Mouse (Mus musculus) lung, embryonic 14.5 days (tissue): ENCODE measurements around the gene Tmem169. TPM values are rescaled to one million over a fixed set of nuclear protein-coding genes. Genes with fewer than 3 reads are reported as not detected.

Source experiments
- ATAC-seq: fragments of 200-750 bp; cut with Nextera tagmentation; 2 replicates; pipeline ENCODE4 v1.8.0; 2017; ENCODE audit warnings: mild to moderate bottlenecking, moderate TSS enrichment, moderate library complexity; ENCODE audit not compliant: insufficient read depth
- DNase-seq: peaks from one replicate; pipeline ENCODE4 v3.0.0-alpha.2; 2015
- H3K27ac ChIP-seq: fragments of 300-500 bp; sonication (generic); 2 replicates; pipeline ENCODE4 v1.5.1; 2014; ENCODE audit warnings: low read depth, mild to moderate bottlenecking, moderate library complexity
- H3K27me3 ChIP-seq: fragments of 300-500 bp; sonication (generic); 2 replicates; pipeline ENCODE4 v1.6.1; 2014; ENCODE audit warnings: low read length, control low read depth; ENCODE audit not compliant: insufficient read depth
- H3K36me3 ChIP-seq: fragments of 300-500 bp; sonication (generic); 2 replicates; pipeline ENCODE4 v1.6.1; 2014; ENCODE audit warnings: control low read depth; ENCODE audit not compliant: insufficient read depth
- H3K4me1 ChIP-seq: fragments of 300-500 bp; sonication (generic); 2 replicates; pipeline ENCODE4 v1.6.1; 2014; ENCODE audit warnings: antibody characterized with exemption, control low read depth; ENCODE audit not compliant: insufficient read depth
- H3K4me2 ChIP-seq: fragments of 300-500 bp; sonication (generic); 2 replicates; pipeline ENCODE4 v1.6.1; 2014; ENCODE audit warnings: mild to moderate bottlenecking
- H3K4me3 ChIP-seq: fragments of 300-500 bp; sonication (generic); 2 replicates; pipeline ENCODE4 v1.5.1; 2014; ENCODE audit warnings: low read depth, low read length
- H3K9ac ChIP-seq: fragments of 300-500 bp; sonication (generic); 2 replicates; pipeline ENCODE4 v1.6.1; 2014
- H3K9me3 ChIP-seq: fragments of 300-500 bp; sonication (generic); 2 replicates; pipeline ENCODE4 v1.6.1; 2016; ENCODE audit warnings: low read depth, low read length, control low read depth
- CTCF ChIP-seq: IDR thresholded peaks from 2 replicates; pipeline ENCODE4 v1.5.1; 2016; ENCODE audit warnings: antibody characterized with exemption, low read depth
- WGBS: fragments of 180-500 bp; shearing (Covaris S2); extraction: QIAGEN DNeasy Blood & Tissue Kit; methylation state at CpG from one replicate; pipeline ENCODE4 v1.1.7; 2014; 5-methylcytosine and 5-hydroxymethylcytosine counted together
- polyA plus RNA-seq: library from polyadenylated mRNA; unstranded; fragments of >200 nt; fragmentation: Nextera tagmentation; extraction: Ambion mirVana; gene quantifications from 2 replicates; pipeline ENCODE4 v1.2.1, GENCODE M21; 2014

Gene Tmem169
- polyA plus RNA-seq, 1 experiment from 2014 or later, result 2.3 TPM

- 3% methylated on average over 15 of the region's 15 CpGs for WGBS
- peak overlapping the region; percentile 39 for H3K4me3 ChIP-seq
- DNase-seq, result peak; percentile 90
- TF ChIP-seq CTCF, result peak; percentile 37; the same call in 1 of the 2 replicates
- H3K36me3 ChIP-seq, result no peaks in the 10 kb centered on the region
- peak overlapping the region; percentile 64 for H3K9ac ChIP-seq
- H3K4me2 ChIP-seq, result peak overlapping the region; percentile 65
- H3K27ac ChIP-seq, result peak overlapping the region; percentile 79
- no peaks in the 10 kb centered on the region for H3K9me3 ChIP-seq
- 0 out of 2 replicates have a peak, but pooled peaks cover 6% of the 10 kb centered on the region for H3K4me1 ChIP-seq
- no peaks in the 10 kb centered on the region for H3K27me3 ChIP-seq
- ATAC-seq, result peak; percentile 92
Observed at GRCm38 (mm10) chr1:72255062-72255853, 28.9 kb upstream of the Tmem169 start.

GRCm38 (mm10) chr1:72255854-72256175 lies 28.4 kb upstream of the Tmem169 start:
- 32% methylated on average over 11 of the region's 11 CpGs for WGBS
- DNase-seq (peak; percentile 46), ATAC-seq (no peak)
- Histone ChIP-seq H3K27ac (peak overlapping the region; percentile 79), H3K27me3 (no peaks in the 10 kb centered on the region), H3K4me3 (0 out of 2 replicates have a peak overlapping the region, but pooled peaks have one; percentile 39), H3K4me2 (peak overlapping the region; percentile 65), H3K9me3 (no peaks in the 10 kb centered on the region), H3K9ac (no peak overlapping the region), H3K4me1 (0 out of 2 replicates have a peak, but pooled peaks cover 6% of the 10 kb centered on the region), H3K36me3 (no peaks in the 10 kb centered on the region)
- TF ChIP-seq CTCF, result no peak

GRCm38 (mm10) chr1:72256381-72257256 lies 27.6 kb upstream of the Tmem169 start:
- 0 out of 2 replicates have a peak, but pooled peaks cover 6% of the 10 kb centered on the region for H3K4me1 ChIP-seq
- no peak for DNase-seq
- H3K27ac ChIP-seq, result no peak overlapping the region
- no peak overlapping the region for H3K4me3 ChIP-seq
- TF ChIP-seq CTCF, result no peak
- H3K4me2 ChIP-seq, result peak overlapping the region; percentile 65
- no peaks in the 10 kb centered on the region for H3K9me3 ChIP-seq
- no peak for ATAC-seq
- no peak overlapping the region for H3K9ac ChIP-seq
- WGBS, result 77% methylated on average over 9 of the region's 9 CpGs
- no peaks in the 10 kb centered on the region for H3K27me3 ChIP-seq
- H3K36me3 ChIP-seq, result no peaks in the 10 kb centered on the region

GRCm38 (mm10) chr1:72263099-72263498 lies 21.1 kb upstream of the Tmem169 start:
- 85% methylated on average over 3 of the region's 3 CpGs for WGBS
- ATAC-seq, result no peak
- TF ChIP-seq CTCF, result no peak

GRCm38 (mm10) chr1:72278085-72278484 lies 6.1 kb upstream of the Tmem169 start:
- no peak for TF ChIP-seq CTCF
- no peak overlapping the region for H3K4me3 ChIP-seq
- no peaks in the 10 kb centered on the region for H3K4me1 ChIP-seq
- no peak overlapping the region for H3K27ac ChIP-seq
- H3K9ac ChIP-seq, result no peak overlapping the region
- DNase-seq (no peak), ATAC-seq (no peak)
- no peak overlapping the region for H3K4me2 ChIP-seq
- WGBS, result 87% methylated on average over 3 of the region's 3 CpGs
- H3K27me3 ChIP-seq, result no peaks in the 10 kb centered on the region
- peaks cover 10% of the 10 kb centered on the region; the same call in 1 of the 2 replicates for H3K36me3 ChIP-seq
- no peaks in the 10 kb centered on the region for H3K9me3 ChIP-seq

More at GRCm38 (mm10) chr1:72263099-72263498, 21.1 kb upstream of the Tmem169 start:
- Histone ChIP-seq H3K4me2 (no peak overlapping the region), H3K4me3 (no peak overlapping the region), H3K27me3 (no peaks in the 10 kb centered on the region), H3K27ac (no peak overlapping the region), H3K9ac (no peak overlapping the region), H3K36me3 (0 out of 2 replicates have a peak, but pooled peaks cover 2% of the 10 kb centered on the region), H3K4me1 (no peaks in the 10 kb centered on the region), H3K9me3 (no peaks in the 10 kb centered on the region)
- no peak for DNase-seq

GRCm38 (mm10) chr1:72282604-72283003 lies 1.6 kb upstream of the Tmem169 start:
- no peak for TF ChIP-seq CTCF
- H3K4me3 ChIP-seq, result no peak overlapping the region
- H3K4me1 ChIP-seq, result no peaks in the 10 kb centered on the region
- no peak overlapping the region for H3K9ac ChIP-seq
- H3K27ac ChIP-seq, result no peak overlapping the region
- H3K4me2 ChIP-seq, result no peak overlapping the region
- DNase-seq (no peak), ATAC-seq (no peak)
- no peaks in the 10 kb centered on the region for H3K36me3 ChIP-seq
- no peaks in the 10 kb centered on the region for H3K9me3 ChIP-seq
- no peaks in the 10 kb centered on the region for H3K27me3 ChIP-seq
- WGBS, result 56% methylated on average over 1 of the region's 1 CpGs

- DNase-seq (no peak), ATAC-seq (peak; percentile 42)
- H3K4me3 ChIP-seq, result peak overlapping the region; percentile 59
- no peak overlapping the region for H3K27ac ChIP-seq
- no peaks in the 10 kb centered on the region for H3K36me3 ChIP-seq
- TF ChIP-seq CTCF, result no peak
- no peaks in the 10 kb centered on the region for H3K9me3 ChIP-seq
- WGBS, result 7% methylated on average over 5 of the region's 5 CpGs
- H3K4me1 ChIP-seq, result no peaks in the 10 kb centered on the region
- H3K4me2 ChIP-seq, result peak overlapping the region; percentile 90
- H3K9ac ChIP-seq, result peak overlapping the region; percentile 1; the same call in 1 of the 2 replicates
- no peaks in the 10 kb centered on the region for H3K27me3 ChIP-seq
Observed at GRCm38 (mm10) chr1:72284539-72284938, 370 bp downstream of the Tmem169 start.
